Mouse (Mus musculus) intestine, embryonic 15.5 days (tissue): ENCODE measurements around the gene Lhfp. TPM values are rescaled to one million over a fixed set of nuclear protein-coding genes. Genes with fewer than 3 reads are reported as not detected.
A peak's percentile ranks its signal among the peaks of the same experiment; 100 is the strongest.

Source experiments
- ATAC-seq: fragments of 200-750 bp; cut with Nextera tagmentation; 2 replicates; pipeline ENCODE4 v1.8.0; 2017; ENCODE audit warnings: moderate TSS enrichment, moderate library complexity
- H3K27ac ChIP-seq: fragments of 300-500 bp; sonication (generic); 2 replicates; pipeline ENCODE4 v1.5.1; 2015; ENCODE audit warnings: mild to moderate bottlenecking, inconsistent platforms
- H3K27me3 ChIP-seq: fragments of 300-500 bp; sonication (generic); replicated peaks from 2 replicates; pipeline ENCODE4 v1.6.1; 2015; ENCODE audit warnings: inconsistent platforms
- H3K36me3 ChIP-seq: fragments of 300-500 bp; sonication (generic); 2 replicates; pipeline ENCODE4 v1.6.1; 2015; ENCODE audit warnings: inconsistent platforms
- H3K4me1 ChIP-seq: fragments of 300-500 bp; sonication (generic); replicated peaks from 2 replicates; pipeline ENCODE4 v1.6.1; 2015; ENCODE audit warnings: inconsistent platforms
- H3K4me2 ChIP-seq: fragments of 300-500 bp; sonication (generic); replicated peaks from 2 replicates; pipeline ENCODE4 v1.6.1; 2015; ENCODE audit warnings: mild to moderate bottlenecking, inconsistent platforms
- H3K4me3 ChIP-seq: fragments of 300-500 bp; sonication (generic); replicated peaks from 2 replicates; pipeline ENCODE4 v1.5.1; 2015; ENCODE audit warnings: inconsistent platforms
- H3K9ac ChIP-seq: fragments of 300-500 bp; sonication (generic); 2 replicates; pipeline ENCODE4 v1.6.1; 2015; ENCODE audit warnings: inconsistent platforms
- H3K9me3 ChIP-seq: fragments of 300-500 bp; sonication (generic); 2 replicates; pipeline ENCODE4 v1.6.1; 2016; ENCODE audit warnings: inconsistent platforms
- WGBS: fragments of 180-500 bp; shearing (Covaris S2); methylation state at CpG from one replicate; pipeline ENCODE4 v1.1.7; 2015; 5-methylcytosine and 5-hydroxymethylcytosine counted together
- polyA plus RNA-seq: library from polyadenylated mRNA; unstranded; fragments of >200 nt; fragmentation: Nextera tagmentation; extraction: Ambion mirVana; gene quantifications from 2 replicates; pipeline ENCODE4 v1.2.1, GENCODE M21; 2015

The Lhfp gene
- 41.0 and 42.8 TPM in 2 replicates for polyA plus RNA-seq

DNA sequence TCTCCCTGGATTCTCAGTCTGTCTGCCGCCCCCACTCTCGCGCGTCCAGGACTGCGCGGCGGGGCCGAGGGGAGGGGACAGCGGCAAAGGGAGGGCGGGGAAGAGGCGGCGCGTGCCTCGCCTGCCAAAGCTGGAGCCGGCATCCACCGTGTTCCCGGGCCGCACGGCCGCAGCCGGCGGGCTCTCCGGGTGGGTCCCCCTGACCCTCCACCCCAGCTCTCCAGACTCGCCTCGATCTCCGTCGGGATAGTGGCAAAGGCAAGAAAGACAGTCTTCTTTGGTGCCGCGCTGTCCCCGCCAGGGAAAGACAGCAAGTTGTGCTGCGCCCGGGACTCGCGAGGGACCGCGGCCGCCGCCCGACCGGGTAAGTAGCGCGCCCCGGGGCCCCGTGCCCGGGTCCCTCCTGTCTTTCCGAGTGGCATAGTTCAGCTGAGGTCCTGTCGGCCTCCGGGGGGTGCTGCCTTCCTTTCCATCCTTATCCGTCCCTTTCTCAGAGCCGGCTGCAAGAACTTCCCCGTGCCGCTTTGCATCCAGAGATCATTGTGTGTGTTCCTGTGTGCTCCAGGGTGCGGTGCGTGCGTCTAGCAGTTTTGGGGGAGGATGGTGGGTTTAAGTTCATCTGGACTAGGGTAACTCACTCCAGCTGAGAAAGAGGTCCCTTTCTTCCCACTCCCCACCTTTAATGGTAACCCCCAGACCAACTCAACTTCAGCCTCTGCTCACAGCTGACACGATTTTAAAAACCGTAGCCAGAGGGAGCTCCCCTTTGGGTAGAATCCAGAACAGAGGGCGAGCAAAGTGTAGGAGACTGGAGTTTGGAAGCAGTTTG lies at the start of gene Lhfp:
Gene Lhfp, plus strand, starts transcription at position 118 of the 829 bp plus-strand sequence.
- Histone ChIP-seq H3K4me3 (peak within 1 kb of the TSS; percentile 66), H3K4me1 (peaks cover 16% of the 10 kb centered on the region; the same call in 1 of the 2 replicates), H3K9ac (peak within 1 kb of the TSS; percentile 70), H3K36me3 (no peaks in the 10 kb centered on the region), H3K27ac (peak within 1 kb of the TSS; percentile 75), H3K4me2 (peak within 1 kb of the TSS; percentile 92), H3K27me3 (peaks cover 8% of the 10 kb centered on the region; the same call in 1 of the 2 replicates), H3K9me3 (no peaks in the 10 kb centered on the region)
- under 1% methylated on average over 58 of the region's 58 CpGs for WGBS
- ATAC-seq = peak; percentile 92

DNA sequence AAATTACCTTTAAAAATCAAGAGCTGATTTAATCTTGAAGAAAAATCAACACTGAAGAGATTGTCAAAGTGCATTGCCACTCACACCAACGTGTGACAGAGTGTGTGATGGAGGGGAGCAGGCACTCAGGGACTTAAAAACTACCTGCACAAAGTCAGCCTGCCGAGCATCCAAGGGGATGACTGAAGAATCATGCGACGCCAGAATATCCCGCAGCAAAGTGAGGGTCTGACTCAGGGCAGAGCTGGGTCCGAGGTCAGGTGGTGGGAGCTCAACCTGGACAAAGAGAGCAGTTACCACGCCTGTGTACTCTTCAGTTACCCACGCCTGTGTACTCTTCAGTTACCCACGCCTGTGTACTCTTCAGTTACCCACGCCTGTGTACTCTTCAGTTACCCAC lies 48.0 kb upstream of the Lhfp start:
- no peak overlapping the region for H3K4me2 ChIP-seq
- ATAC-seq = no peak
- H3K27me3 ChIP-seq = no peaks in the 10 kb centered on the region
- H3K4me3 ChIP-seq = no peak overlapping the region
- H3K36me3 ChIP-seq = peaks cover 9% of the 10 kb centered on the region; the same call in 1 of the 2 replicates
- no peak overlapping the region for H3K9ac ChIP-seq
- 82% methylated on average over 10 of the region's 10 CpGs for WGBS
- H3K9me3 ChIP-seq = no peaks in the 10 kb centered on the region
- no peak overlapping the region for H3K27ac ChIP-seq
- no peaks in the 10 kb centered on the region for H3K4me1 ChIP-seq

DNA sequence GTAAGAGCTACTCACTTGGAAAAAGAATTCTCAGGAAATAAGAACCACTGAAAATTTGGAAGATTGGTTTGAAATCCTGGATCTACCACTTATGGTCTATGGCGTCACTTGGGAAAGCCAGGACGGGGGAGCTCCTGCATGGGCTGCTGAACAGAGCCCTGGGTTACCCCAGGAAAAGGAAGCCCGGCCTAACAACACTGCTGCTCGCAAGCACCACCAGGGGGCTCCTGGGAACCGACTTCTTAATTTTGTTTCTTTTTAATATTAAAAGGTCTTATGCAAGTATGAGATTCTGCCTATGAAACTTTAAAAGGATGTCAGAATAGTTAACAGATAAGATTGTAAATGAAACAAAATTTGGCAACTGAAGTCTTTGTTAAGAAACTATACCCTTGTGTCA lies 46.7 kb upstream of the Lhfp start:
- H3K27ac ChIP-seq = no peak overlapping the region
- no peaks in the 10 kb centered on the region for H3K4me1 ChIP-seq
- H3K27me3 ChIP-seq = no peaks in the 10 kb centered on the region
- H3K36me3 ChIP-seq = peaks cover 9% of the 10 kb centered on the region; the same call in 1 of the 2 replicates
- no peaks in the 10 kb centered on the region for H3K9me3 ChIP-seq
- H3K4me3 ChIP-seq = no peak overlapping the region
- no peak overlapping the region for H3K4me2 ChIP-seq
- no peak overlapping the region for H3K9ac ChIP-seq
- no peak for ATAC-seq
- 76% methylated on average over 5 of the region's 5 CpGs for WGBS

DNA sequence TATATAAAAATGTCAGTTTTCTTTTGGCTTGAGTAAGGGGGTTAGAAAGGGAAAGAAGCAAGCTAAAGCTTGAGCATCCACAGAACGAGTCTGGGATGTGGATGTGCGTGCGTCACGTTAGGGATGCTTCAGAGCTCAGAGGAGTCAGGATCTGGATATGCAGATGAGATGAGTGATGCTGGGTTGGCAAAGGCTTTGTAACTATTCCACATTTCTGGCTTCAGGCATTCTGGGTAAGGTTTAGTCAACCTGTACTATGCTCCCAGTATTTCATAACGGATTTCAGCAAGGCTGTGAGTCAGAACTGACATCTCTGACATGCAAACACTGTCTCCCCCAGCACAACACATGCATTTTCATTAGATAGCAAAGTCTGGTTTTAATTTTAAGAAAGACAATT lies 44.7 kb upstream of the Lhfp start:
- no peaks in the 10 kb centered on the region for H3K4me1 ChIP-seq
- no peaks in the 10 kb centered on the region for H3K27me3 ChIP-seq
- WGBS = 91% methylated on average over 5 of the region's 5 CpGs
- H3K9ac ChIP-seq = no peak overlapping the region
- peaks cover 9% of the 10 kb centered on the region; the same call in 1 of the 2 replicates for H3K36me3 ChIP-seq
- no peak overlapping the region for H3K4me2 ChIP-seq
- H3K27ac ChIP-seq = no peak overlapping the region
- no peaks in the 10 kb centered on the region for H3K9me3 ChIP-seq
- no peak overlapping the region for H3K4me3 ChIP-seq
- ATAC-seq = no peak

DNA sequence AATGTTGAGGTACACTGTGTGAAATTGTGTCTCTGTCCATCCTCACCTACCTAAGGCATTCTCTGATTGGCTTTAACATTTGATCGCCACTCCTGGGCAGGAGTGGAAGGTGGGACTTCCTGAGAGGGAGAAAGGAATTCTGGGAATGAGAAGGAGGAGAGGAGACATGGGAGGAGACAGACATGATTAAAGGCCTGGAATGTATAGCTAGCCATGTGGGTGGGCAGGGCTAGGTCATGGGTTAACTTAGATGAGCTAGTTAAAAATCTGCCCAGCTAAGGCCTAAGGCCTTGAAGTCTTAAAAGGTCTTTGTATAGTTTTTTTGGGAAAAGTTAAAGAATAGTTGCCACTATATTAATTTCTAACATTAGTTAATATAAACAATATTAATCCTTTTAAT lies 43.9 kb upstream of the Lhfp start:
- ATAC-seq = no peak
- Histone ChIP-seq H3K4me3 (no peak overlapping the region), H3K36me3 (peaks cover 9% of the 10 kb centered on the region; the same call in 1 of the 2 replicates), H3K27ac (no peak overlapping the region), H3K27me3 (no peaks in the 10 kb centered on the region), H3K4me2 (no peak overlapping the region), H3K4me1 (0 out of 2 replicates have a peak, but pooled peaks cover 2% of the 10 kb centered on the region), H3K9me3 (no peaks in the 10 kb centered on the region), H3K9ac (no peak overlapping the region)
- 83% methylated on average over 1 of the region's 1 CpGs for WGBS

DNA sequence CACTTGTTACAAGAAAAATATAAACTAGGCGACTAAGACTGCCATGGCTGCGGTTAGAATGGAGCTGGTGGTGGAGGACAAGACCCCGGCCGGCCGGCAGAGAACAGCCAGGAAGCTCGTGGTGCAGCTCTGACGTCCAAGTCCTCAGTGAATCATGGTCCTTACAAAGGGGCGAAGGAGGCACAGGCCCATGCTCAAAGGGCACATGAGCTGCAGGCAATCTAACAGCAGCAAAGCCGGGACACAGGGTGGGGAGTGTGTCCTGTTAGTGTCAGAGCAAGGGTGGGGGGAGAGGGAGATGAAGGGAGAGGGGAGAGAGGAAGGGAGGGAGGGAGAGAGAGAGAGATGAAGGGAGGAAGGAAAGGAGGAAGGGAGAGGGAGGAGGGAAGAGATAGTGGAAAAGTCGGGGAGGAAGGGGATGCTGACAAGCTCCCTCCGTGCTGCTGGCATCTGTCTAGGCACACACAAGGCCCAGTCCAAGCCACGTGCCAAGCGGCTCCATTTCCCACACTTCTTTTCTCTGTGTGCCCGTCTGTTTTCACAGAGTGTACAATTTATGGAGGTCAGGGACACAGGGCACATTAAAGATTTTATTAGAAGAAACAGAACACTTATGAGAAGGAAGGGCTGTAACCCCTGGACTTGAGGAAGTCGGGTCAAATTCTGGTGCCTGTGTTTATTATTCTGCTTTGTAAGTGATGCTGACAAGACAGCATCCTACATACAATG lies 42.1 kb upstream of the Lhfp start:
- no peak overlapping the region for H3K27ac ChIP-seq
- peaks cover 9% of the 10 kb centered on the region; the same call in 1 of the 2 replicates for H3K36me3 ChIP-seq
- 0 out of 2 replicates have a peak, but pooled peaks cover 2% of the 10 kb centered on the region for H3K4me1 ChIP-seq
- no peaks in the 10 kb centered on the region for H3K27me3 ChIP-seq
- H3K4me2 ChIP-seq = no peak overlapping the region
- no peaks in the 10 kb centered on the region for H3K9me3 ChIP-seq
- ATAC-seq = no peak
- 62% methylated on average over 15 of the region's 15 CpGs for WGBS
- no peak overlapping the region for H3K4me3 ChIP-seq
- no peak overlapping the region for H3K9ac ChIP-seq

DNA sequence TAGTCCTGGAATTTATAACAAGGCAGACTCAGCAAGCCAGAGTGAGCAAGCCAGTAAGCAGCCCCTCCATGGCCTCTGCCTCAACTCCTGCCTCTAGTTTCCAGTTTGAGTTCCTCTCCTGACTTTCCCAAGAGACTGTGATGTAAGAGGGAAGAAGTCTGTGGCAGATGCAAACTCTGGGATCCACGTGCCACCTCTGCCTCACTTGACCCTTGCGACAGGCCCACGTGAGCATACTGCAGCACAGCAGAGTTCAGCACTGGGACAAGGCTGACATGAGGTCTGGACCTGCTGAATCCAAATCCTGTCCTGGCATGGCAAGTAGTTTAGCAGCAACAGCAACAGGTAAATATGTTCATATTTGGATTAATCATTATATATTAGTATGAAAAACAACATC lies 41.3 kb upstream of the Lhfp start:
- Histone ChIP-seq H3K27me3 (no peaks in the 10 kb centered on the region), H3K27ac (no peak overlapping the region), H3K9me3 (no peaks in the 10 kb centered on the region), H3K9ac (no peak overlapping the region), H3K4me1 (0 out of 2 replicates have a peak, but pooled peaks cover 2% of the 10 kb centered on the region), H3K4me2 (no peak overlapping the region), H3K4me3 (no peak overlapping the region), H3K36me3 (peaks cover 9% of the 10 kb centered on the region; the same call in 1 of the 2 replicates)
- ATAC-seq = no peak
- 73% methylated on average over 3 of the region's 3 CpGs for WGBS

DNA sequence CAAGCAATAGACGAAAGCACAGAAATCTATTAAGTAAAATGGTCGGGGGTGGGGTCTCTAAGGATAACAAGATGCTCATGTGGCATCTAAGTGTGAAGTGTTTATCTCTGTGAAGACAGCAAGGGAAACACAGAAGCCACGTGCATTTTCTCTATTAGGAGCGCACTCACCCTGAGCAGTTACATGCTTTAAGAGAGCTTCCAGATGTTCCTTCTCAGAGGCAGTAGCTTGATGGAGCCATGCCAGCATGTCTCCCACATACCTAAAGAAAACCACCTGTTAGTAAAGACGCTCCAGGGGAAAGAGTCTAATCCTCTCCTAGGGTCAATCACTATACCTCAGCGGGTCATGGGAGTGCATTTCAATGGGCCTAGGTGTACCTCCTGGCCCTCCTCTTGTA lies 39.3 kb upstream of the Lhfp start:
- Histone ChIP-seq H3K4me3 (no peak overlapping the region), H3K9me3 (no peaks in the 10 kb centered on the region), H3K27ac (no peak overlapping the region), H3K4me1 (0 out of 2 replicates have a peak, but pooled peaks cover 2% of the 10 kb centered on the region), H3K27me3 (no peaks in the 10 kb centered on the region), H3K9ac (no peak overlapping the region), H3K36me3 (no peaks in the 10 kb centered on the region; the same call in none of the 2 replicates), H3K4me2 (no peak overlapping the region)
- no peak for ATAC-seq
- 55% methylated on average over 6 of the region's 6 CpGs for WGBS

DNA sequence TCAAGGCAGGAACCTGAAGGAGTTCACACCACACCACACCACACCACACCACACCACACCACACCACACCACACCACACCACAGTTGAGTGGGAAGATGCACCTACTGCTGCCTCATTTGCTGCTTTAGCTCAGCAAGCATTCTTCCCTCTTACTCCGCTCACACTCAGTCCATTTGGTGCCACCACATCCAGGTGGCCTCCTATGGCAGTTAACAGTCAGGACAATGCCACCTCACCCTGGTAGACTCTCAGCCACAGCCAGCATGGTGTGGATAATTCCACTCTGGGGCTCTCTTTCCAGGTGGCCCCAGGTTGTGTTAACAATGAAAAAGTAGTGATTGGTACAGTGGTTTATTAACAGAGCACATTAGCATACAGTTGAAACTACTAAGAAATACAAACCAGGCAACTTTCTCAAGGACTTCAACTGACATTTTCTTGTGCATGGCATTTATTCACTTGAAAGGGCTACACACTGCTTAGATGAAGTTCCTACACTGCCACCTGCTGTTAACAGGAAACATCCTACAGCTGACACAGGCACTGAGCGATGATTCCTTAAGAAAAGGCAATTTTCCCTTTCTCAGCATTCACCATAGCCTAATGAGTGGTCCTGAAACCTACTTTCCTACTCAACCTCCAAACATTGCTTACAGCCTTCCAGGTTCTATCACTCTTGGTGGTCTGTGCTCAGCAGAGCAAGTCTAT lies 36.8 kb upstream of the Lhfp start:
- H3K27ac ChIP-seq = no peak overlapping the region
- 0 out of 2 replicates have a peak, but pooled peaks cover 2% of the 10 kb centered on the region for H3K4me1 ChIP-seq
- H3K9ac ChIP-seq = no peak overlapping the region
- no peak overlapping the region for H3K4me3 ChIP-seq
- ATAC-seq = no peak
- no peaks in the 10 kb centered on the region for H3K27me3 ChIP-seq
- H3K9me3 ChIP-seq = no peaks in the 10 kb centered on the region
- H3K4me2 ChIP-seq = no peak overlapping the region
- WGBS = 69% methylated on average over 2 of the region's 2 CpGs
- no peaks in the 10 kb centered on the region; the same call in none of the 2 replicates for H3K36me3 ChIP-seq

DNA sequence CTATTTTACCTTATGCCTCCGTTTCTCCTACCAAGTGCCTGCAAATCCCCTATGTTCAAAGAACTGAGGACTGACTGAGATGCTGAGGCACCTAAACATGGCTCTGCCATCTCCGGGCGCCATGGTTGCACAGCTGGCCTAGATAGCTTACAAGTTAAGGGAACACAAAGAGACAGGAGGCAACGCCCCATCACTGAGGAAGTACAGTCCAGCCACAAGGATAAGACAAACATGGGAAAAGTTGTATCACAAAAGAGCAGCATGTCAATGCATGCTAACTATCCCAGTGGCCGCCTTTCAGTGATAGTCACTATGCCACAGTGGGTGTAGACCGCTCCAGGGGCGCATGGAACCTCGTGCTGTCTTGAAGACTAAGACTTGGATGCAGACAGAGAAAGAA lies 33.9 kb upstream of the Lhfp start:
- 92% methylated on average over 8 of the region's 8 CpGs for WGBS
- Histone ChIP-seq H3K27ac (no peak overlapping the region), H3K36me3 (no peaks in the 10 kb centered on the region; the same call in none of the 2 replicates)

DNA sequence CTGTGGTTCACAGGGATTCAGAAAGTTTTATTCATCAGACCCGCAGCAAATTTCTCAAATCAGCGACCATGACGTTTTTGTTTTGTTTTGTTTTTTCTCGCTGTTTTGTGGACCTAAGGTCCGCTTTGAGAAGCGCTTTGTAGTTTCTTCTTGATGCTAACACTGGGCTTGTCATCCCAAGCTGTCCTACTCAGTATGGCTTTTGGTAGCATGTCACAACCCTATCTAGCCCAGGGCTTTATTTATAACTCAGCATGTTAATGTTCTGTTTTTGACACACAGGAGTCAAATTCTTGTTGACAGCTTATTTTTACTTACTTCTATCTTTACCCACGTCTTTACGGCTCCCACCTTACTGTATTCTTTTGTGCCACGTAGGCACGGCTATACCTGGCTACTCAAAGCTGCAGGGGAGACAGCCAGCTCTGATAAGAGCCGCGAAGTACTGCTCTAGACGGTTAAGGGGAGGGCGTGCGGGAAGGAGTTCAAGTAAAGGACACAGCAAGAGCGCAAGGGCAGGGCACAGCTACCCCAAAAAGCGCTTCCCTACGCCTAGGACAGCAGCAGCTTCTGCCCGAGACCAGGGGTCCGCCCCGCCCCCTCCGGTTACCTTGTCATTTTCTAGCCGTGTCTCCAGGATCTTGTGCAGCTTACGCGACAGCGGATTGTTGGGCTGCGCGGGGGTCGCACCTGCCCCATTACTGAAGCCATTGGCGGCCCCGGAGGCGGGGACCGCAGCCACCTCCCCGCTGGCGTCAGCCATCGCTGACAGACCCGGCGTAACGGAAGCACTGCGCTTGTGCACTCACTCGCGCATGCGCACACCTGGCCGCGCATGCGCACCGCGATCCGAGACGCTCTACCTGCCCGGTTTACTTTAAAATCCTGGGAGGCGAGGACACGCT lies 24.6 kb upstream of the Lhfp start, which contains the start of gene Cog6:
Gene Cog6, minus strand, starts transcription at position 802 of the 905 bp plus-strand sequence.
- 0 out of 2 replicates have a peak within 1 kb of the TSS, but pooled peaks have one; percentile 7 for H3K27ac ChIP-seq
- H3K9ac ChIP-seq = peak within 1 kb of the TSS; percentile 79
- no peaks in the 10 kb centered on the region for H3K9me3 ChIP-seq
- peak within 1 kb of the TSS; percentile 78 for H3K4me2 ChIP-seq
- H3K36me3 ChIP-seq = peaks cover 3% of the 10 kb centered on the region; the same call in 1 of the 2 replicates
- peak; percentile 96 for ATAC-seq
- H3K4me3 ChIP-seq = peak within 1 kb of the TSS; percentile 78
- H3K4me1 ChIP-seq = 0 out of 2 replicates have a peak, but pooled peaks cover 4% of the 10 kb centered on the region
- no peaks in the 10 kb centered on the region for H3K27me3 ChIP-seq
- 4% methylated on average over 53 of the region's 53 CpGs for WGBS

More for the DNA sequence above, 33.9 kb upstream of the Lhfp start:
- Histone ChIP-seq H3K9me3 (no peaks in the 10 kb centered on the region), H3K4me3 (no peak overlapping the region), H3K27me3 (no peaks in the 10 kb centered on the region), H3K4me1 (no peaks in the 10 kb centered on the region), H3K4me2 (no peak overlapping the region), H3K9ac (no peak overlapping the region)
- ATAC-seq = no peak
